Mouse (Mus musculus) right cerebral cortex, postnatal 10 days (tissue): ENCODE measurements around the gene Gpx2.

Experiments used
- DNase-seq, 2 experiments: peaks; one replicate each; pipeline ENCODE4 v3.0.0; 2021; ENCODE audit warnings: low spot score in 2 of 2

Gpx2 gene

GRCm38 (mm10) chr12:76795350-76795749, at the start of gene Gpx2:
Gene Gpx2 (minus strand): TSS chr12:76795554.
- DNase-seq = no peak

GRCm38 (mm10) chr12:76844346-76845061, 49.1 kb upstream of the Gpx2 start:
- DNase-seq = no peak

GRCm38 (mm10) chr12:76840081-76840480, 44.7 kb upstream of the Gpx2 start:
- DNase-seq = no peak

- DNase-seq = no peak
Observed at GRCm38 (mm10) chr12:76839298-76839697, 43.9 kb upstream of the Gpx2 start.

- DNase-seq = no peak
Observed at GRCm38 (mm10) chr12:76837844-76838650, 42.7 kb upstream of the Gpx2 start.

GRCm38 (mm10) chr12:76837101-76837843, 41.9 kb upstream of the Gpx2 start:
- DNase-seq = peak; percentile 98 to 99

- DNase-seq = peak in 1 of 2 experiments; percentile 49
Observed at GRCm38 (mm10) chr12:76832704-76833103, 37.4 kb upstream of the Gpx2 start.

GRCm38 (mm10) chr12:76825283-76825682, 29.9 kb upstream of the Gpx2 start:
- DNase-seq = peak; percentile 56 to 64

- peak in 1 of 2 experiments; percentile 47 for DNase-seq
Observed at GRCm38 (mm10) chr12:76822651-76823041, 27.3 kb upstream of the Gpx2 start, which contains the start of gene Rab15. Gene Rab15 (minus strand): TSS chr12:76822908.

- DNase-seq = peak in 1 of 2 experiments; percentile 61
Observed at GRCm38 (mm10) chr12:76822002-76822650, 26.8 kb upstream of the Gpx2 start.

- no peak for DNase-seq
Observed at GRCm38 (mm10) chr12:76820615-76821014, 25.3 kb upstream of the Gpx2 start.

- no peak for DNase-seq
Observed at GRCm38 (mm10) chr12:76819816-76820215, 24.5 kb upstream of the Gpx2 start.

GRCm38 (mm10) chr12:76818908-76819307, 23.6 kb upstream of the Gpx2 start:
- peak; percentile 71 to 75 for DNase-seq

- no peak for DNase-seq
Observed at GRCm38 (mm10) chr12:76818120-76818519, 22.8 kb upstream of the Gpx2 start.

GRCm38 (mm10) chr12:76817176-76817575, 21.8 kb upstream of the Gpx2 start:
- no peak for DNase-seq

- no peak for DNase-seq
Observed at GRCm38 (mm10) chr12:76816720-76817119, 21.4 kb upstream of the Gpx2 start.

- DNase-seq = no peak
Observed at GRCm38 (mm10) chr12:76814120-76814519, 18.8 kb upstream of the Gpx2 start.

- DNase-seq = no peak
Observed at GRCm38 (mm10) chr12:76813543-76813942, 18.2 kb upstream of the Gpx2 start.

- no peak for DNase-seq
Observed at GRCm38 (mm10) chr12:76811006-76811405, 15.7 kb upstream of the Gpx2 start.

- no peak for DNase-seq
Observed at GRCm38 (mm10) chr12:76810491-76810890, 15.1 kb upstream of the Gpx2 start.

- no peak for DNase-seq
Observed at GRCm38 (mm10) chr12:76807796-76808195, 12.4 kb upstream of the Gpx2 start.
